Mouse (Mus musculus) embryonic facial prominence, embryonic 14.5 days (tissue): ENCODE measurements at regions not wholly inside any gene's neighbourhood (a gene's known extent, or its start where the extent isn't known, plus 50 kb on each side); places are given as distances from the start of the nearest gene placed in this dataset.

Source experiments
- ATAC-seq: fragments of 200-750 bp; cut with Nextera tagmentation; 2 replicates; pipeline ENCODE4 v1.8.0; 2017; ENCODE audit warnings: low read depth, moderate number of reproducible peaks, moderate TSS enrichment
- DNase-seq: peaks from one replicate; pipeline ENCODE4 v3.0.0-alpha.2; 2015; ENCODE audit warnings: low spot score
- H3K27ac ChIP-seq: fragments of 300-500 bp; sonication (generic); replicated peaks from 2 replicates; pipeline ENCODE4 v1.5.1; 2014; ENCODE audit warnings: low read depth, mild to moderate bottlenecking, low read length, moderate library complexity
- H3K27me3 ChIP-seq: fragments of 300-500 bp; sonication (generic); replicated peaks from 2 replicates; pipeline ENCODE4 v1.6.1; 2014; ENCODE audit warnings: low read length; ENCODE audit not compliant: control insufficient read depth, insufficient read depth
- H3K36me3 ChIP-seq: fragments of 300-500 bp; sonication (generic); 2 replicates; pipeline ENCODE4 v1.6.1; 2014; ENCODE audit warnings: low read length, mixed read lengths; ENCODE audit not compliant: control insufficient read depth, insufficient read depth
- H3K4me1 ChIP-seq: fragments of 300-500 bp; sonication (generic); 2 replicates; pipeline ENCODE4 v1.6.1; 2014; ENCODE audit warnings: antibody characterized with exemption, low read length; ENCODE audit not compliant: control insufficient read depth, insufficient read depth
- H3K4me2 ChIP-seq: fragments of 300-500 bp; sonication (generic); 2 replicates; pipeline ENCODE4 v1.6.1; 2014; ENCODE audit warnings: low read depth, mild to moderate bottlenecking, low read length, moderate library complexity, mixed read lengths
- H3K4me3 ChIP-seq: fragments of 300-500 bp; sonication (generic); 2 replicates; pipeline ENCODE4 v1.5.1; 2014; ENCODE audit warnings: low read depth, mild to moderate bottlenecking, low read length
- H3K9ac ChIP-seq: fragments of 300-500 bp; sonication (generic); 2 replicates; pipeline ENCODE4 v1.6.1; 2014; ENCODE audit warnings: low read depth, mild to moderate bottlenecking, low read length, moderate library complexity, mixed read lengths
- H3K9me3 ChIP-seq: fragments of 300-500 bp; sonication (generic); 2 replicates; pipeline ENCODE4 v1.6.1; 2016; ENCODE audit warnings: low read length; ENCODE audit not compliant: control insufficient read depth
- WGBS: fragments of 180-500 bp; shearing (Covaris S2); extraction: QIAGEN DNeasy Blood & Tissue Kit; methylation state at CpG from one replicate; pipeline ENCODE4 v1.1.7; 2014; 5-methylcytosine and 5-hydroxymethylcytosine counted together

GRCm38 (mm10) chr8:34696365-34696764 is 584.8 kb upstream of the Gm10131 start:
- Histone ChIP-seq H3K9me3 (no peaks in the 10 kb centered on the region), H3K27ac (no peak overlapping the region), H3K27me3 (no peaks in the 10 kb centered on the region), H3K9ac (no peak overlapping the region), H3K4me1 (no peaks in the 10 kb centered on the region), H3K36me3 (no peaks in the 10 kb centered on the region), H3K4me3 (no peak overlapping the region), H3K4me2 (no peak overlapping the region)
- ATAC-seq, result no peak
- DNase-seq, result no peak
- WGBS, result 88% methylated on average over 12 of the region's 12 CpGs

GRCm38 (mm10) chr8:34692606-34693005 is 581.1 kb upstream of the Gm10131 start:
- no peak for ATAC-seq
- H3K36me3 ChIP-seq, result no peaks in the 10 kb centered on the region
- H3K4me3 ChIP-seq, result no peak overlapping the region
- no peaks in the 10 kb centered on the region for H3K9me3 ChIP-seq
- no peak overlapping the region for H3K4me2 ChIP-seq
- no peak overlapping the region for H3K9ac ChIP-seq
- peaks cover 13% of the 10 kb centered on the region for H3K27me3 ChIP-seq
- 56% methylated on average over 13 of the region's 13 CpGs for WGBS
- no peak overlapping the region for H3K27ac ChIP-seq
- peaks cover 11% of the 10 kb centered on the region; the same call in 1 of the 2 replicates for H3K4me1 ChIP-seq
- DNase-seq, result no peak

- H3K9me3 ChIP-seq, result no peaks in the 10 kb centered on the region
- no peak for ATAC-seq
These were observed 580.2 kb upstream of the Gm10131 start for GRCm38 (mm10) chr8:34691776-34692175.

GRCm38 (mm10) chr8:34689825-34690493 is 578.4 kb upstream of the Gm10131 start:
- Histone ChIP-seq H3K4me2 (peak overlapping the region; percentile 50), H3K9me3 (no peaks in the 10 kb centered on the region), H3K36me3 (no peaks in the 10 kb centered on the region), H3K27ac (no peak overlapping the region), H3K27me3 (peaks cover 13% of the 10 kb centered on the region), H3K4me3 (peak overlapping the region; percentile 25), H3K4me1 (peaks cover 11% of the 10 kb centered on the region; the same call in 1 of the 2 replicates), H3K9ac (no peak overlapping the region; the same call in 1 of the 2 replicates)
- 13% methylated on average over 9 of the region's 9 CpGs for WGBS
- no peak for DNase-seq
- peak; percentile 35 for ATAC-seq

More at GRCm38 (mm10) chr8:34691776-34692175, 580.2 kb upstream of the Gm10131 start:
- Histone ChIP-seq H3K4me3 (no peak overlapping the region), H3K36me3 (no peaks in the 10 kb centered on the region), H3K27ac (no peak overlapping the region), H3K4me2 (no peak overlapping the region), H3K4me1 (peaks cover 11% of the 10 kb centered on the region; the same call in 1 of the 2 replicates), H3K27me3 (peaks cover 13% of the 10 kb centered on the region), H3K9ac (no peak overlapping the region)
- WGBS, result 63% methylated on average over 6 of the region's 6 CpGs
- DNase-seq, result no peak

GRCm38 (mm10) chr8:34689049-34689824 is 577.7 kb upstream of the Gm10131 start:
- Histone ChIP-seq H3K9me3 (no peaks in the 10 kb centered on the region), H3K9ac (peak overlapping the region; percentile 8; the same call in 1 of the 2 replicates), H3K27me3 (peaks cover 13% of the 10 kb centered on the region), H3K4me1 (peaks cover 11% of the 10 kb centered on the region; the same call in 1 of the 2 replicates), H3K4me2 (peak overlapping the region; percentile 50), H3K27ac (no peak overlapping the region), H3K36me3 (no peaks in the 10 kb centered on the region), H3K4me3 (peak overlapping the region; percentile 25)
- ATAC-seq, result peak; percentile 28; the same call in 1 of the 2 replicates
- WGBS, result 17% methylated on average over 29 of the region's 33 CpGs
- no peak for DNase-seq

- ATAC-seq (no peak), DNase-seq (no peak)
- Histone ChIP-seq H3K27me3 (peaks cover 13% of the 10 kb centered on the region), H3K4me3 (0 out of 2 replicates have a peak overlapping the region, but pooled peaks have one; percentile 25), H3K36me3 (no peaks in the 10 kb centered on the region), H3K4me2 (peak overlapping the region; percentile 50), H3K9ac (no peak overlapping the region), H3K4me1 (peaks cover 11% of the 10 kb centered on the region; the same call in 1 of the 2 replicates), H3K27ac (no peak overlapping the region), H3K9me3 (no peaks in the 10 kb centered on the region)
- WGBS, result 60% methylated on average over 20 of the region's 20 CpGs
These were observed 577.0 kb upstream of the Gm10131 start for GRCm38 (mm10) chr8:34688396-34689048.

- H3K4me3 ChIP-seq, result no peak overlapping the region
These were observed 574.8 kb upstream of the Gm10131 start for GRCm38 (mm10) chr8:34686371-34686770.

GRCm38 (mm10) chr8:34684683-34685082 is 573.1 kb upstream of the Gm10131 start:
- WGBS, result 59% methylated on average over 7 of the region's 7 CpGs

More at GRCm38 (mm10) chr8:34686371-34686770, 574.8 kb upstream of the Gm10131 start:
- Histone ChIP-seq H3K4me1 (peaks cover 11% of the 10 kb centered on the region; the same call in 1 of the 2 replicates), H3K36me3 (no peaks in the 10 kb centered on the region), H3K27ac (no peak overlapping the region), H3K9me3 (no peaks in the 10 kb centered on the region), H3K27me3 (peaks cover 13% of the 10 kb centered on the region), H3K9ac (no peak overlapping the region), H3K4me2 (no peak overlapping the region)
- ATAC-seq (no peak), DNase-seq (no peak)
- 88% methylated on average over 10 of the region's 10 CpGs for WGBS

More at GRCm38 (mm10) chr8:34684683-34685082, 573.1 kb upstream of the Gm10131 start:
- Histone ChIP-seq H3K27me3 (peaks cover 6% of the 10 kb centered on the region), H3K4me2 (no peak overlapping the region), H3K4me1 (peaks cover 11% of the 10 kb centered on the region), H3K4me3 (no peak overlapping the region), H3K9ac (no peak overlapping the region), H3K27ac (no peak overlapping the region), H3K9me3 (no peaks in the 10 kb centered on the region), H3K36me3 (no peaks in the 10 kb centered on the region)
- DNase-seq (no peak), ATAC-seq (no peak)
